Mouse (Mus musculus) macrophage (primary cell): ENCODE data around the gene Thap11. TPM values are rescaled to one million over a fixed set of nuclear protein-coding genes. Genes with fewer than 3 reads are reported as not detected.

Source experiments
- H3K27ac ChIP-seq: fragments of 350-480 bp; formaldehyde crosslinking; 2 replicates; pipeline ENCODE4 v1.9.0; 2021
- H3K36me3 ChIP-seq: fragments of 350-480 bp; formaldehyde crosslinking; 2 replicates; pipeline ENCODE4 v1.9.0; 2021; ENCODE audit errors: inconsistent target
- H3K4me3 ChIP-seq: fragments of 350-480 bp; formaldehyde crosslinking; 2 replicates; pipeline ENCODE4 v1.9.0; 2021; ENCODE audit errors: inconsistent target
- H3K79me2 ChIP-seq: fragments of 350-480 bp; formaldehyde crosslinking; 2 replicates; pipeline ENCODE4 v1.9.0; 2021; ENCODE audit errors: inconsistent target
- WGBS: methylation state at CpG from one replicate; pipeline ENCODE4 v1.1.7; 2026; ENCODE audit warnings: inconsistent platforms; ENCODE audit not compliant: missing documents; 5-methylcytosine and 5-hydroxymethylcytosine counted together
- polyA plus RNA-seq: library from polyadenylated mRNA; stranded (reverse); fragments of 250-400 nt; gene quantifications from 3 replicates; pipeline ENCODE4 v1.2.4, GENCODE M21; 2018; ENCODE audit warnings: inconsistent platforms

Thap11 gene
- polyA plus RNA-seq, 1 experiment from 2014 or later: 8.3 TPM

GRCm38 (mm10) chr8:105856168-105856835, 1.4 kb downstream of the Thap11 start:
- 39% methylated on average over 15 of the region's 15 CpGs for WGBS
- H3K4me3 ChIP-seq: peak overlapping the region; percentile 54
- no peaks in the 10 kb centered on the region for H3K36me3 ChIP-seq
- peaks cover 32% of the 10 kb centered on the region for H3K79me2 ChIP-seq
- H3K27ac ChIP-seq: 0 out of 2 replicates have a peak overlapping the region, but pooled peaks have one; percentile 17

GRCm38 (mm10) chr8:105858495-105858894, 3.6 kb downstream of the Thap11 start:
- H3K4me3 ChIP-seq: no peak overlapping the region
- H3K79me2 ChIP-seq: peaks cover 54% of the 10 kb centered on the region
- no peaks in the 10 kb centered on the region for H3K36me3 ChIP-seq
- WGBS: 11% methylated on average over 5 of the region's 5 CpGs
- peak overlapping the region; percentile 57 for H3K27ac ChIP-seq

DNA sequence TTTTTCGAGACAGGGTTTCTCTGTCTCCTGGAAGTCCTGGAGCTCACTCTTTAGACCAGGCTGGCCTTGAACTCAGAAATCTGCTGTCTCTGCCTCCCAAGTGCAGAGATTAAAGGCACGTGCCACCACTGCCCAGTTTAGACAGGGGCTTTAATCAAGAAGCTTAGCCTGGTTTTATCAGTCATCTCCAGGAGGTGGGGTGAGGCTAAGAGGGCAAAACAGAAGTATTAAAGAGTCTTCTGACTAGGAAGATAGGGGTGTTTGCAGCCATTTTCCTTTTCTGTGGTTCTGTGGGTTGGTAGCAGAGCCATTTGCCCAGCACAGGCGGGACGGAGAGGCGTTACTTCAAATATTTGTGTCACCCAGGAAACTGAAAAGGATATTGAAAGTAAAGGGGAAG, 4.4 kb downstream of the Thap11 start:
- no peak overlapping the region; the same call in 1 of the 2 replicates for H3K4me3 ChIP-seq
- 52% methylated on average over 5 of the region's 5 CpGs for WGBS
- peak overlapping the region; percentile 57 for H3K27ac ChIP-seq
- no peaks in the 10 kb centered on the region for H3K36me3 ChIP-seq
- H3K79me2 ChIP-seq: peaks cover 63% of the 10 kb centered on the region

DNA sequence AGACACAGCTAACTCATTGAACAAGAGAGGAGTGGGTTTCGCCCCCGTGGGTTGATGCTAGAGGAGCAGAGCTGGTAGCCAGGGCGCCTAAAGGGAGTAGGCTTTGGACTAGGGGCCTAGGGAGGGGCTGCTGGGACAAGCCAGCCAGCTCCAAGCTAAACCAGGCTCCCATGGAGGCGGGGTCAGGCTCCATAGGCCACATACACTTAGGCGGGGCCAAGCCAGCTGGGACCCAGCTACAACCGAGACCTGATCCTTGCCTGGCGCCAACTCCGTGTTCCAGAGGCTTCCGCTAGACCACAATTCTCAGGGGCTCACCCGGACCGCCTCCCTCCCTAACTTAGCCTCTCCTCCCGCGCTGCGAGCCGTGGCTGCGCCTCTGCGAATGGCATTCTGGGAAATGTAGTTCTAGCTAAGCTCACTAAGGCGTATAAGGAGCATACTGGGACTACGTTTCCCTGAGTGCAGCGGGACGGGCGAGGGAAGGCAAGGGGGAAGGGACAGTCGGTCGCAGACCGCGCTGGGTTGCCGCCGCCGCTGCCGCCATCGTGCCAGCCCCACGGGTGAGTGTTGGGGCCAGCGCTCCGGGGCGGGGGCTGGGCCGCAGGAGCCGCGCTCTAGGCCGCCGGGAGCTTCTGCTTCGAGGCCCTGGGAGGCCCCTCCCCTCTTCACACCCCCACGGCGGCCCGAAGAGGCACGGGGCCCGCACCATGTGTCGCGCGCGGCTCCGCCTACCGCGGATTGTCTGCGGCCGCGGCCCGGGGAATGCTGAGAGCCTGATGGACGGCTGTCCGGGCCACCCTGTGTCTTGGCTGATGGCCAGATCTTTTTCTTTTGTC, 5.4 kb downstream of the Thap11 start, which contains the start of gene Nutf2:
Nutf2 (plus strand) TSS at position 438 of the 839 bp plus-strand sequence.
- WGBS: 1% methylated on average over 55 of the region's 59 CpGs
- Histone ChIP-seq H3K79me2 (peaks cover 73% of the 10 kb centered on the region), H3K4me3 (peak within 1 kb of the TSS; percentile 67), H3K27ac (peak within 1 kb of the TSS; percentile 57), H3K36me3 (no peaks in the 10 kb centered on the region)

- Histone ChIP-seq H3K79me2 (peaks cover 74% of the 10 kb centered on the region), H3K36me3 (0 out of 2 replicates have a peak, but pooled peaks cover 4% of the 10 kb centered on the region), H3K27ac (peak overlapping the region; percentile 32; the same call in 1 of the 2 replicates), H3K4me3 (peak overlapping the region; percentile 67)
- WGBS: 0% methylated on average over 1 of the region's 1 CpGs
These were observed 7.0 kb downstream of the Thap11 start for GRCm38 (mm10) chr8:105861951-105862350.

- 88% methylated on average over 5 of the region's 6 CpGs for WGBS
- H3K36me3 ChIP-seq: peaks cover 10% of the 10 kb centered on the region; the same call in 1 of the 2 replicates
- H3K4me3 ChIP-seq: no peak overlapping the region
- H3K27ac ChIP-seq: no peak overlapping the region
- H3K79me2 ChIP-seq: peaks cover 100% of the 10 kb centered on the region
These were observed 11.6 kb downstream of the Thap11 start for GRCm38 (mm10) chr8:105866364-105867029.

DNA sequence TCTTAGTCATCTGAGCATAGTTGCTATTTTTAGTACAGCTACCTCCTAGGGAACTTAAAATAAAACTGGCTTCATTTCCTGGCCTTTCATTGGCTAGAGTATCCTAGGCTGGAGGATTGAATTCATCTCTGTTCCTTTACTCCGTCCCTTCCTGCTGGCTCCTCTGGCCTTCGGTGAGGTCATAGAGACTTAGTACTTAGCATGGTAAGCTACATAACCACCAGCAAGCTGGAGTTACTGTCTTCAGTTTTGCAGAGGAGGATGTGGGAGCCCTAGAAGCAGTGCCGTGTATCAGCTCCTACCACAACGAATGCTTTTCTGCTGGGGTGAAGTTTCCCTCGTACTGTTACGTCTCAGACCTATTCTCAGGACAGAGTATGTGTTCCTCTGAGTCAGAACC, 19.4 kb downstream of the Thap11 start:
- Histone ChIP-seq H3K27ac (no peak overlapping the region), H3K36me3 (peaks cover 28% of the 10 kb centered on the region; the same call in 1 of the 2 replicates), H3K4me3 (no peak overlapping the region), H3K79me2 (peaks cover 61% of the 10 kb centered on the region)
- 84% methylated on average over 6 of the region's 6 CpGs for WGBS

- H3K36me3 ChIP-seq: peaks cover 42% of the 10 kb centered on the region; the same call in 1 of the 2 replicates
These were observed 26.0 kb downstream of the Thap11 start, which contains the start of gene Edc4 for GRCm38 (mm10) chr8:105880754-105881520. Gene Edc4, plus strand, starts transcription at chr8:105880881.

DNA sequence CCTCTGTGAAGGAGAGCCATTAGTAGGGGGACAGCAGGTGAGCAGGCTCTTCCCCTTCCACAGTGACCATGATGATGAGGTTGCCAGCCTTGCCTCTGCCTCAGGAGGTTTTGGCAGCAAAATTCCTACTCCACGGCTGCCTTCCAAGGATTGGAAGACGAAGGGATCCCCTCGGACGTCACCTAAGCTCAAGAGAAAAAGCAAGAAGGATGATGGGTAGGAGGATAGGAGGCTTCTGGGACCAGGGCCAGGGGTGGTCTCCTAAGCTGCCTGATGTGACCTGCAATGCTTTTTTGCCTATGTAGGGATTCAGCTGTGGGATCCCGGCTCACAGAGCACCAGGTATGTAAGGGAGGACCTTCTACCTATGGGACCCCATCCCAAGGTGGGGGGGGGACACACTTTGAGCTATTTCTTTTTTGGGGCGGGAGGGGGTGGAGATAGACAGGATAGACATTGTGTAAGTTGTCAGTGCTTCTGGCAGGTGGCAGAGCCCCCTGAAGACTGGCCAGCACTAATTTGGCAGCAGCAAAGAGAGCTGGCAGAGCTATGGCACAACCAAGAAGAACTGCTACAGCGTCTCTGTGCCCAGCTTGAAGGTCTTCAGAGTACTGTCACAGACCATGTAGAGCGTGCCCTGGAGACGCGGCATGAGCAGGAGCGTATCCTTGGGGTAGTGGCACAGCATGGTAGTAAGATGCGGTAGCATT, 35.0 kb downstream of the Thap11 start:
- Histone ChIP-seq H3K36me3 (peaks cover 77% of the 10 kb centered on the region), H3K4me3 (no peak overlapping the region), H3K27ac (no peak overlapping the region), H3K79me2 (no peaks in the 10 kb centered on the region)
- 94% methylated on average over 11 of the region's 12 CpGs for WGBS

More at GRCm38 (mm10) chr8:105880754-105881520, 26.0 kb downstream of the Thap11 start, which contains the start of gene Edc4:
- H3K79me2 ChIP-seq: peaks cover 33% of the 10 kb centered on the region
- H3K4me3 ChIP-seq: peak within 1 kb of the TSS; percentile 95
- peak within 1 kb of the TSS; percentile 32 for H3K27ac ChIP-seq
- 1% methylated on average over 45 of the region's 45 CpGs for WGBS

DNA sequence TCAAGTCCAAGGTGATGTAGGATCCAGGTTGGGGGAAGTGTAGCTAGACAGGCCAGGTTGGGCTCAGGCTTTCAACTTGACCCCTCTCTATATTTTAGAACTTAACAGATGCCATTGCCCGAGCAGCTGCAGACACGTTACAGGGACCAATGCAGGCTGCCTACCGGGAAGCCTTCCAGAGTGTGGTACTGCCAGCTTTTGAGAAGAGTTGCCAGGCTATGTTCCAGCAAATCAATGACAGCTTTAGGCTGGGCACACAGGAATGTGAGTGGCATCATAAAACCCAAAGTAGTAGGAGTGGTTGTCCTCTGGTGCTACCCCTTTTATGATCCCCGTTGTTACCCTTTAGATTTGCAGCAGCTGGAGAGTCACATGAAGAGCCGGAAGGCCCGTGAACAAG, 35.9 kb downstream of the Thap11 start:
- H3K27ac ChIP-seq: no peak overlapping the region
- no peak overlapping the region for H3K4me3 ChIP-seq
- H3K79me2 ChIP-seq: no peaks in the 10 kb centered on the region
- 93% methylated on average over 6 of the region's 6 CpGs for WGBS
- H3K36me3 ChIP-seq: peaks cover 68% of the 10 kb centered on the region

DNA sequence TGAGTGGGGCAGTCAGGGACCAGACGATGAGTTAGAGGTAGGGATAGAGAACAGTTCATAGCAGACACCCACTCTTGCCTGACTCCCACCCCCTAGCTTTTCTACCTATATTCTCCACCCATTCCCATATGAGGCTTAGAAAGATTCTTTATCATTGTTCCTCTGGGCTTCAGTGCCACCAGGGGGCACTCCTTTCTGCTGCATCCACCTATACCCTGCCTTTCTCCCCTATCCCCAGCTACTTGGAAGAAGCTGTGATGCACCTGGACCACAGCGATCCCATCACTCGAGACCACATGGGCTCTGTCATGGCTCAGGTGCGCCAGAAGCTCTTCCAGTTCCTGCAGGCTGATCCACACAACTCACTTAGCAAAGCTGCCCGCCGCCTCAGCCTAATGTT, 37.5 kb downstream of the Thap11 start:
- Histone ChIP-seq H3K36me3 (peaks cover 52% of the 10 kb centered on the region), H3K4me3 (no peak overlapping the region), H3K27ac (no peak overlapping the region), H3K79me2 (no peaks in the 10 kb centered on the region)
- WGBS: 84% methylated on average over 6 of the region's 6 CpGs

DNA sequence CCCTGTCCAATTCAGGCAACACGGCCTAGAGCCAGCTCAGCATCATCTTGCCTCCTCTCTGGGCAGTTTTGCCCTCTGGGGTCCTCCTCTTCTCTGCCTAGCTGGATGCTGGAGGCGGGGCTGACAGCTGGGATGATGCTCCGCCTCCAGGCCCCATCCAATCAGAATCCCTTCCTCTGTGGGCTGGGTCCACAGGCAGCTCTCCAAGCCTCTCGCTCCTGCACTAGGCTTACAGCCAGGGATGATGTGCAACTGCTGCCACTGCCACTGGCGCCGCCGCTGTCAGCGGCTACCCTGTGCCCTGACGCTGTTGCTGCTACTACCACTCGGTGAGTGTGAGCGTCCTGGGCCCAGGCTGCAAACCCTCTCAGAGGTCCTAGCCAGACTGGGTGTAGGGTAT, 38.4 kb downstream of the Thap11 start, which contains the start of gene Nrn1l:
Nrn1l (plus strand) TSS at position 229 of the 400 bp plus-strand sequence.
- Histone ChIP-seq H3K27ac (no peak within 1 kb of the TSS), H3K4me3 (no peak within 1 kb of the TSS), H3K36me3 (peaks cover 43% of the 10 kb centered on the region), H3K79me2 (no peaks in the 10 kb centered on the region)
- WGBS: 70% methylated on average over 11 of the region's 11 CpGs

- H3K79me2 ChIP-seq: peaks cover 24% of the 10 kb centered on the region
- H3K4me3 ChIP-seq: no peak overlapping the region
- H3K36me3 ChIP-seq: no peaks in the 10 kb centered on the region
- H3K27ac ChIP-seq: no peak overlapping the region
- 89% methylated on average over 4 of the region's 9 CpGs for WGBS
These were observed 43.0 kb downstream of the Thap11 start for GRCm38 (mm10) chr8:105897801-105898480.
